ENCODE assay signal across 8 mouse cellular contexts in genomic region chr2:128310081-128310480, GRCm38 (mm10).
DNase-seq lines count a peak whose midpoint lies in the region; ATAC-seq and TF ChIP-seq lines count a peak whose summit lies in the region.

No protein-coding gene starts in this region.

- no peak for TF ChIP-seq POLR2A in cerebellum, adult 2 months (IDR thresholded peaks at IDR 0.05; ENCODE audit: borderline replicate concordance, insufficient read depth, low read length)
- TF ChIP-seq POLR2A in myocyte (IDR thresholded peaks at IDR 0.05; ENCODE audit: insufficient read length, low read depth), result no peak

- H3K4me2 ChIP-seq in myocyte (ENCODE audit: low read depth), result peak overlapping the region; percentile 57

- ATAC-seq in cerebellum, adult (ENCODE audit: insufficient number of reproducible peaks, low FRiP score, low TSS enrichment), result no peak
- no peak for ATAC-seq in monocyte, adult 5-6 weeks (replicated peaks; ENCODE audit: insufficient number of reproducible peaks, low FRiP score, low TSS enrichment, poor library complexity, severe bottlenecking)

- H3K79me2 ChIP-seq in myocyte (ENCODE audit: control insufficient read depth, insufficient read depth), result no peaks in the 10 kb centered on the region

- TF ChIP-seq CTCF in cerebellum, adult 2 months (IDR thresholded peaks at IDR 0.05; ENCODE audit: borderline replicate concordance, insufficient read depth, low read depth, low read length), result no peak

- DNase-seq in cerebellum, adult 2 months, result peak; percentile 64 to 66
- peak; percentile 83 for DNase-seq in adrenal gland, postnatal 25 days
- peak; percentile 67 to 91 for DNase-seq in heart, adult 9 months (ENCODE audit: low spot score in 2 of 2)
- DNase-seq in layer of hippocampus, adult 9-10 months (ENCODE audit: low spot score), result peak; percentile 73
- no peak for DNase-seq in spleen, adult 12 weeks (ENCODE audit: low spot score)

- peaks cover 18% of the 10 kb centered on the region for H3K4me1 ChIP-seq in cerebellum, adult 2 months (ENCODE audit: control insufficient read depth, insufficient read depth, low read length)

- no peaks in the 10 kb centered on the region for H3K36me3 ChIP-seq in myocyte (ENCODE audit: control insufficient read depth, insufficient read depth)

- no peaks in the 10 kb centered on the region for H3K27me3 ChIP-seq in cerebellum, adult 2 months (ENCODE audit: control insufficient read depth, insufficient read depth, low read length)
- H3K27me3 ChIP-seq in myocyte (ENCODE audit: control insufficient read depth, insufficient read depth, insufficient read length), result no peaks in the 10 kb centered on the region

- no peak overlapping the region for H3K4me3 ChIP-seq in cerebellum, adult 2 months (replicated peaks; ENCODE audit: insufficient read depth, low read depth, low read length)
- H3K4me3 ChIP-seq in myocyte, result no peak overlapping the region

- WGBS in cerebellum, adult 2 months, result 19% methylated on average over 5 of the region's 5 CpGs

- no peak overlapping the region for H3K27ac ChIP-seq in cerebellum, adult 2 months (ENCODE audit: insufficient read depth, low read length)

- no peak overlapping the region for H3ac ChIP-seq in myocyte (ENCODE audit: control insufficient read depth, insufficient read length)

TF ChIP-seq in myocyte, 11 proteins besides CTCF, POLR2A, EP300 and RAD21:
- TF ChIP-seq MYOG (IDR thresholded peaks at IDR 0.05; ENCODE audit: control insufficient read depth in 1 of 3, insufficient read depth in 1 of 3, insufficient read length in 2 of 3, low read depth in 2 of 3), result peak in 1 of 3 experiments; percentile 38
- TF ChIP-seq POLR2AphosphoS2 (IDR thresholded peaks at IDR 0.05; ENCODE audit: insufficient read length, low read depth), result no peak
- TF ChIP-seq MYOD1 (IDR thresholded peaks at IDR 0.05; ENCODE audit: control insufficient read depth in 1 of 3, insufficient read length in 2 of 3, low read depth in 2 of 3), result peak in 1 of 3 experiments; percentile 27
- no peak for TF ChIP-seq SRF (IDR thresholded peaks at IDR 0.05; ENCODE audit: control insufficient read depth, insufficient read length, low read depth)
